Mouse (Mus musculus) heart, postnatal 0 days (tissue): Measurements from ENCODE around the gene Dnhd1.

ENCODE experiments used
- CTCF ChIP-seq: IDR thresholded peaks from 2 replicates; pipeline ENCODE4 v1.5.1; 2016; ENCODE audit warnings: antibody characterized with exemption, control low read depth, low read depth
- EP300 ChIP-seq: IDR thresholded peaks from 2 replicates; pipeline ENCODE4 v1.6.1; 2016; ENCODE audit warnings: antibody characterized with exemption, low read depth

- no peak for TF ChIP-seq CTCF
- TF ChIP-seq EP300 = no peak
Observed at GRCm38 (mm10) chr7:105764331-105764730, 113.7 kb downstream of the Dnhd1 start.
